Mouse (Mus musculus) urinary bladder, postnatal 10 days (tissue): ENCODE results near the gene Rab5b.
A peak's percentile ranks its signal among the peaks of the same experiment; 100 is the strongest.
"Not testable (repeated sequence)": the region's sequence is repeated elsewhere in the genome, so short reads cannot be mapped to it uniquely, and the experiment has no call there.

ENCODE experiments used
- DNase-seq: peaks from one replicate; pipeline ENCODE4 v3.0.0; 2022; ENCODE audit warnings: low spot score

Gene Rab5b

DNA sequence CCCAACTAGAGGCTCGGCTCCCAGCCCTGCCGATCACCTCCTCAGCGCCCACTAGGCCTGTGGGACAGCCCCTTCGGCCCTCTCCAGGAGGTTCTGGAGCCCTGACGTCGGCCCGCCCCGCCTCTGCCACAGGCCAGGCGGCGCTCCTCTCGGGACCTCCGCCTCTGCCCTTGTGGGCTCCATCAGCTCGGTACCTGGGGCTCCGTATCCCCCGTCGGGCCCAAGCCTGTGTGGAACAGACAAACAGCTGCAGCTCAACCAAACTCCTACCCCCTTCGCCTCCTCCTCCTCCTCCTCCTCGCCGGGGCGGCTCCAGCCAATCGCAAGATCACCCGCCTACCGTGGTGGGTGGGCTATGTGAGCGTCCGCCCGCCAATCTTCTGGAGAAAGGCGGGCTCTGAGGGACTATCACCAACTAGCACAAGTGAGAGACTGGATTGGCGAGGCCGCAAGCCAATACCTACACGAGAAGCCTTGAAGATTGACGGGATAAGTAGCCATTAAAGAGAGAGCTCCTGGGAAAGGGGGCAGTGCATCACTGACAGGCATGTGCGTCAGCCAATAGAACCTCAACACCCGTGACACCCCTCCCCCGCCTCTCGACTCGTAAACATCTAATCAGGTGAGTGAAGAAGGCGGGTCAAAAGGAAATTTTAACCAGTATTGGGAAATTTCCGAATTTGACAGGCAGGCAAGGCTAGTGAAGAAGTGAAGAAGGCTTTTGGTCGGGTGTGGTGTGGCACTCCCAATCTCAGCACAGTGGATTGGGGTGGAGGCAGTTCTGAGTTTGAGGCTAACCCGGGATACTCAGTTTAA is at the start of gene Rab5b:
Gene Rab5b, minus strand, starts transcription at position 273 of the 816 bp plus-strand sequence.
- peak; percentile 91 for DNase-seq

DNA sequence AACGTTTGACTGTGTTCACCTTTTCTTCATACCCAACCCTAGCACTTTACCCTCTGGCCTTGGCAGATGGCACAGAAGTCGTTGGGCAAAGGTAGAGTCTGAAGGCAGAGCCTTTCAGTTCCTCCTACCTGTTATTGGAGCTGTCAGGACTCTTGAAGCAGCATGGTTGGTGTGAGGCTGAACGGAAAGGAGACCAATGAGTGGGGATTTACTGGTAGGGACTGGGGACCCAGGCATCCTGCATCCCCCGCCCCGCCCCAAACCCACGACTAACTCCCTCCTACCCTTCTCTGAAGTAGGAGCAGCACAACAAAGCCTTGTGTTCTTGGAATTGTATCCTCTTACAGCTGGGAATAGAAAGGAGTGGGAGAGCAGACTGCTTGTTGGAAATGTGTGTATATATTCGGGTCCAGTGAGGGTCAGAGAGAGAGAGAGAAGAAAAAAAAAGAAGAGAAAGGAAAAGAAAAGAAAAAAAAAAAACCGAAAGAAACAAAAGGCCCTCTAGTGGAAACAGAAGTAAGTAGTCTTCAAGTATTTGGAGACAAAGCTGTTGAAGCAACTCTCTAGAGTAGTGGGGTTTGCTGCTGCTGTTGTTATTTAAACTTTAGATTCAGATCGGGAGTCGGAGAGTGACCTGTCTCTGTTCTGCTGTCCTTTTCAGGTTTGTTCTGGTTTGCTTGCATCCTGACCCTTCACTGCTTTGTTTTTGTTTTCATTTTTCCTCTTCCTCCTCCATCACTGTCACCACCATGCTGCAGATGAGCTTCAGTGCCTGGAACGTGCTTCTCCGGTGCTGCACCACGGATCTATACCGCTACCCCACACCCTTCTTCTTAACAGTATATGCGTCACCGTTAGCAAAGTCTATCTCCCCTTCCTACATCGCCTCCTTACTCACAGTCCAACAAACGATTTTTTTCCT is 48.9 kb upstream of the Rab5b start, which contains the start of gene Dgka:
Gene Dgka, minus strand, starts transcription at position 176 of the 922 bp plus-strand sequence.
- no peak for DNase-seq

- no peak for DNase-seq
These were observed 48.1 kb upstream of the Rab5b start for GRCm38 (mm10) chr10:128744211-128744610.

- DNase-seq: no peak
These were observed 47.7 kb upstream of the Rab5b start for GRCm38 (mm10) chr10:128743791-128744191.

DNA sequence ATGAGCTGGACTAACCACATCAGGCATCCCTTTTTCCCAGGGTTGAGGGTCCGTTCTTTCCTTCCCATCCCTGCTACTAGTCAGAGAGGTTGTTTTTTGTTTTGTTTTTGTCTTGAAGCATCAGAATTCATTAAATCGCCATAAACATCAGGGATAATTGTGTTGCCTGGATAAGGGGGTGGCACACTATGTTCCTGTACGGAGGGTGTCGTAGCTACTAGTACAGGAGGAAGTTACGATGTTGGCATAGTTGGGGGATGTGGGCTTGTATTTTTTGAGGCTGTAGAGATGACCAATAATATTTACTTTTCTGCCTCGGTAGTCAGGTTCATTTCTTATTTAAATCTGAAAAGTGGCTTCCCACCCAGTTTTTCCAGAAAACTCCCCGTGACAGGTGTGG is 47.2 kb upstream of the Rab5b start:
- no peak for DNase-seq

GRCm38 (mm10) chr10:128742616-128743015 is 46.6 kb upstream of the Rab5b start:
- no peak for DNase-seq

DNA sequence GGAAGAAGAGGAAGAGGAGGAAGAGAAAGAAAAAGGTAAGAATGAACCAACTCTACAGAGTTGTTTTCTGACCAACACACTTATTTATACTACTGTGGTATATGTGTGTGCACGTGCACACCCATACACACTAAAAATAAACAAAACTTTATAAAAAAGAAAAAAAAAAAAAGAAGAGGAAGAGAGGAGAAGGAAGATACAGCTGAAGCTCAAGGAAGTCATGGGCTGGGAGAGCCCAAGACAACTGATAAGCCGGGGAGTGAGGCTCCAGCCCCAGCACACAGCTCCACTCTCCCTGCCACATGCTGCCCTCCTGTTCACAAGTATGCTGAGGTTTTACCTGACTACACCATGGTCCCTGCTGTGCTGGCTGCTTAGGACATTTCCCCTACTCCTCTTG is 44.2 kb upstream of the Rab5b start:
- DNase-seq: no peak

DNA sequence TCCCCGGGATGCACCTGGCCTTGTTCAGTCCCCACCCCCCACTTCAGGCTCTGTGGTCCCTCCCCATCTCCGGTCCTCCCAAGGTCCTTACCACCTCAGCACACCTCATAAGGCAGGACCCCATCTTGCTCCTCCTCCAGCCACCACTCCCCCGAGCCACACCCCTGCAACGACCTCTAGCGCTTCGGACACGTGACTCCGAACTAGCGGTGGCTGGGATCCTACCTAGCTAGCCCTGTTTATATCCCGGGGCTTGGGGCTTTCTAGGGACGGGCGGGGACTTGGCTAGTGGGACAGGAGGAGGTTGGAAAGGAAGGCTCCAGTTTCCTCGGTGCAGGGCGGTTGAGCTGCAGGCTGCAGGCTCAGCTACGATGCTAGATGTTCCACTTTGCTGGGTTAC is 41.4 kb upstream of the Rab5b start:
- no peak for DNase-seq

GRCm38 (mm10) chr10:128731992-128732391 is 35.9 kb upstream of the Rab5b start:
- DNase-seq: no peak

DNA sequence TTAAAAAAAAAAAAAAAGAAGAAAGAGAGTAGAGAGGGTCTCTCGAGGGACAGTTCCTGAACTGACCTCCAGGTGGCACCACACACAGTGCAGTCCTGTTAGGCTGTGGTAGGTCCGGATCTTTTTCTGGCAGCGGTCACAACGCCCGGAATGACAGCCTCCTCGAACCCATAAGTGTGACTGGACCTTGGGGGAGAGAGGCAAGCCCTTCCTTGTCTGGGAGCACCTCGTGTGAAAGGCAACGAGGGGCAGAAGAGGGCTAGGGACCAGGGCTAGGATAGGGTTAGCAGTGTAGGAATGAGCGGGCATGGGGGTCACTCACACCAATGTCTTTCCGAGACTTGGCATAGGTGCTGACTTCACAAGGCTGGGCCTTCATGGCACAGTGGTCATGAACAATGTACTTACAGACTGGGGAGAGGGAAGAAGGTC is 35.0 kb upstream of the Rab5b start:
- DNase-seq: peak; percentile 42

DNA sequence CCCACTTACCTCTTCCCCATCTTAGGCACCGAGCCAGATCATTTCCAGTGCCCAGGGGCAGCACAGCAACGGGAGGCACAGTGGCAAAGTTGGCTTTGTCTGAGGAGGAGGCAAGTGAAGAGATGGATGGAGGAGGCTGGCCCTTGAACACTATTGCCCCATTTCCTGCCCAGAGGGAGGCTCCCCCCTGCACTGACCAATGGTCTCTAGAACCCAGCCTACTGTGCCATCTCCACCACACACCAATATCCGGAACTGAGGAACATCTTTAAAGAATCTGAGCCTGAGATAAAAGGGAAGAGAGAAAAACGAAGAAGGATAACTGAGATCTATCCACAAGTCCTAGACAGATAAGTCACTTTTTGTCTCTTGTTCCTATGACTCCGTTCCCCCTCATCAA is 32.0 kb upstream of the Rab5b start:
- no peak for DNase-seq

- not testable (repeated sequence) for DNase-seq
These were observed 29.4 kb upstream of the Rab5b start for GRCm38 (mm10) chr10:128725466-128725865.

GRCm38 (mm10) chr10:128715559-128716537 is 19.8 kb upstream of the Rab5b start:
- no peak for DNase-seq

- DNase-seq: not testable (repeated sequence)
These were observed 15.3 kb upstream of the Rab5b start for GRCm38 (mm10) chr10:128711318-128711717.

GRCm38 (mm10) chr10:128705317-128705693 is 9.2 kb upstream of the Rab5b start:
- DNase-seq: no peak

- DNase-seq: peak; percentile 70
These were observed 8.6 kb upstream of the Rab5b start, which contains the start of gene Cdk2 for GRCm38 (mm10) chr10:128704491-128705316. Cdk2 (minus strand) TSS chr10:128705031.

DNA sequence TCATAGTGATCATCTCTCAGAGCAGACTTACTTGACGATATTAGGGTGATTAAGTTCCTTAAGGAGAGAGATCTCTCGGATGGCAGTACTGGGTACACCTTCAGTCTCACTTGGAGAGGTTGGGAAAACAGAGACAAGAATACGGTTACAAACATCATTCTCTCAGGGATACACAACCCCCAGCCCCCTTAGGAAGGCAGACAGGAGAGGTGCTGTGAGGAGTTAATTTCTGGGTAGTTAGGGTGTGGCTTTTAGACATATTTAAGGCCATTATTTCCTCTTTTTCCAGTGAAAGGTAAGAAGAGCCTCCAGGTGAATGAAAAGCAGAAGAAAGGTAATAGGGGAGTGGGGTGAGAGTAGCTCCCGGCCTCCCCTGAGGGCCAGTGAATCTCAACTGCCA is 7.8 kb upstream of the Rab5b start, which contains the start of gene Pmel:
Gene Pmel, plus strand, starts transcription at position 301 of the 400 bp plus-strand sequence.
- DNase-seq: no peak

DNA sequence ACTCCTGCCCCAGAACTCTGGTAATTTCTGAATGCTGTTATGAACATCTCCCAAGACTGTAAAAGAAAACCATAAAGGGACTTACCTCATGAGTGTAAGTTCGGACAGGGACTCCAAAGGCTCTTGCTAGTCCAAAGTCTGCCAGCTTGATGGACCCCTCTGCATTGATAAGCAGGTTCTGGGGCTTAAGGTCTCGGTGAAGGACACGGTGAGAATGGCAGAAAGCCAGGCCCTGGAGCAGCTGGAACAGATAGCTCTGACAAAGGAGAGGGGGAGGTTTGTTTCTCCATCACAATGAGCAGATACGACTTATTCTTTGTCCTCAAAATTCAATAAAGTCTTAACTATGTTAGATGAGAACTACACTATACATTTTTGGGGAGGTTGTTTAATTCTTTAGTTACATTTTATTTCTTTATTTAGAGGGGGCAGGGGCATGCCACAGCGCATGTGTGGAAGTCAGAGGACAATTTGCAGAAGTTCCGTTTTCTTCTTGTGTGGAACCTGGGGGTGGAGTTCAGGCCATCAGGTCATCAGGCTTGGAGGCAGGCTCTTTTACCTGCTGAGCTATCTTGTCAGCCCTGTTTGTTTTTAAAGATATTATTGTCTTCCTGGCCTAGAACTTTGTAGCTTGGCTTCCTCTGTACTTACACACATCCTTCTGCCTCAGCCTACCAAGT is 6.4 kb upstream of the Rab5b start:
- DNase-seq: no peak

DNA sequence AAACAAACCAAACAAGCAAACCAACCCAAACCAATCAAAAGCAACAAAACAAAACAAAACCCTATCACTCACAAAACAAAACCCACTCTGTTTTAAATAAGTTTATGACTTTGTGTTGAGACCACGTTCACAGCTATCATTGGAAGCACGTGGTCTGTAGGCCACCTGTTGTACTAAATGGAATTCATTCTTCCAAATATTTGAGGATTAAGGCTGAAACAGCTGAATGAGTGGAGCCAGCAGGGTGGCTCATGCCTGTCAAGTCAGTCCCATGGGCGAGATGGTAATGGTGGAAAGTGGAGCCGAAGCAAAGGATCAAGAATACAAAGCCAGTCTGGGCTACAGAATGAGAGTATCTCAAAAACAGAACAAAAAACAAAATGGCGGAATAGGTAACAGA is 4.6 kb upstream of the Rab5b start:
- DNase-seq: no peak

DNA sequence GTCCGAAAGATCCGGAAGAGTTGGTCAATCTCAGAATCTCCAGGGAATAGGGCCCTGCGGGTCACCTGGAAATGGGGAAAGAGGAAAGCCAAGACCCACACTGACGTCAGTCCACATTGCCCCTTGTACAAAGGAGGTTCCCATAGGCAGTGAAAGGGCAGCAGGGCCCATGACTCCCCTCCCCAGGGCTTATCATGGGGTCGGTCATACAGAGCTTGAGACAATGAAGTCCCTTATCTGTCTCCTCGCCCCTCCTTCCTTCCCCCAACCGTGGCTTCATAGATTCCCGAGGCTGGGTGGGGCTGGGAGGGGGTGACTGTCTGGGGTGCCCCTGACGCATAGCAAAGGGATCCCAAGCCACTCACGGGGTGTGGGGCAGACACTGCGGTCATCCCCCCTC is 3.5 kb upstream of the Rab5b start:
- DNase-seq: no peak
